Mouse (Mus musculus): ENCODE results near the gene Mrtfa. TPM values are rescaled to one million over a fixed set of nuclear protein-coding genes. Genes with fewer than 3 reads are reported as not detected.

The Mrtfa gene
- total RNA-seq, 1 experiment from 2014 or later, result 15.8 TPM

- ATAC-seq (replicated peaks in 1 of 2; ENCODE audit: insufficient read depth in 1 of 2, low FRiP score in 2 of 2, low TSS enrichment in 1 of 2, low read depth in 1 of 2, poor library complexity in 2 of 2, severe bottlenecking in 2 of 2), result no peak
Observed at GRCm38 (mm10) chr15:81034119-81034518, 156.4 kb downstream of the Mrtfa start.

GRCm38 (mm10) chr15:81032941-81033629, 157.5 kb downstream of the Mrtfa start:
- ATAC-seq (replicated peaks in 1 of 2; ENCODE audit: insufficient read depth in 1 of 2, low FRiP score in 2 of 2, low TSS enrichment in 1 of 2, low read depth in 1 of 2, poor library complexity in 2 of 2, severe bottlenecking in 2 of 2), result peak; percentile 20 to 60; a peak in 3 of 4 replicates

GRCm38 (mm10) chr15:81031611-81032010, 158.9 kb downstream of the Mrtfa start:
- no peak for ATAC-seq (replicated peaks in 1 of 2; ENCODE audit: insufficient read depth in 1 of 2, low FRiP score in 2 of 2, low TSS enrichment in 1 of 2, low read depth in 1 of 2, poor library complexity in 2 of 2, severe bottlenecking in 2 of 2)

GRCm38 (mm10) chr15:81030891-81031425, 159.6 kb downstream of the Mrtfa start:
- no peak for ATAC-seq (replicated peaks in 1 of 2; ENCODE audit: insufficient read depth in 1 of 2, low FRiP score in 2 of 2, low TSS enrichment in 1 of 2, low read depth in 1 of 2, poor library complexity in 2 of 2, severe bottlenecking in 2 of 2)

- ATAC-seq (replicated peaks in 1 of 2; ENCODE audit: insufficient read depth in 1 of 2, low FRiP score in 2 of 2, low TSS enrichment in 1 of 2, low read depth in 1 of 2, poor library complexity in 2 of 2, severe bottlenecking in 2 of 2), result peak; percentile 74 to 88
Observed at GRCm38 (mm10) chr15:81027378-81028173, 163.0 kb downstream of the Mrtfa start.

GRCm38 (mm10) chr15:81026901-81027300, 163.7 kb downstream of the Mrtfa start:
- no peak for ATAC-seq (replicated peaks in 1 of 2; ENCODE audit: insufficient read depth in 1 of 2, low FRiP score in 2 of 2, low TSS enrichment in 1 of 2, low read depth in 1 of 2, poor library complexity in 2 of 2, severe bottlenecking in 2 of 2)

GRCm38 (mm10) chr15:81023842-81024241, 166.7 kb downstream of the Mrtfa start:
- no peak for ATAC-seq (replicated peaks in 1 of 2; ENCODE audit: insufficient read depth in 1 of 2, low FRiP score in 2 of 2, low TSS enrichment in 1 of 2, low read depth in 1 of 2, poor library complexity in 2 of 2, severe bottlenecking in 2 of 2)

GRCm38 (mm10) chr15:81022437-81022836, 168.1 kb downstream of the Mrtfa start:
- no peak for ATAC-seq (replicated peaks in 1 of 2; ENCODE audit: insufficient read depth in 1 of 2, low FRiP score in 2 of 2, low TSS enrichment in 1 of 2, low read depth in 1 of 2, poor library complexity in 2 of 2, severe bottlenecking in 2 of 2)

GRCm38 (mm10) chr15:81021377-81021776, 169.2 kb downstream of the Mrtfa start:
- ATAC-seq (replicated peaks in 1 of 2; ENCODE audit: insufficient read depth in 1 of 2, low FRiP score in 2 of 2, low TSS enrichment in 1 of 2, low read depth in 1 of 2, poor library complexity in 2 of 2, severe bottlenecking in 2 of 2), result peak; percentile 93 to 95

- no peak for ATAC-seq (replicated peaks in 1 of 2; ENCODE audit: insufficient read depth in 1 of 2, low FRiP score in 2 of 2, low TSS enrichment in 1 of 2, low read depth in 1 of 2, poor library complexity in 2 of 2, severe bottlenecking in 2 of 2)
Observed at GRCm38 (mm10) chr15:81017308-81017707, 173.2 kb downstream of the Mrtfa start.

GRCm38 (mm10) chr15:81016488-81016887, 174.1 kb downstream of the Mrtfa start:
- ATAC-seq (replicated peaks in 1 of 2; ENCODE audit: insufficient read depth in 1 of 2, low FRiP score in 2 of 2, low TSS enrichment in 1 of 2, low read depth in 1 of 2, poor library complexity in 2 of 2, severe bottlenecking in 2 of 2), result no peak

GRCm38 (mm10) chr15:81015068-81015744, 175.4 kb downstream of the Mrtfa start:
- ATAC-seq (replicated peaks in 1 of 2; ENCODE audit: insufficient read depth in 1 of 2, low FRiP score in 2 of 2, low TSS enrichment in 1 of 2, low read depth in 1 of 2, poor library complexity in 2 of 2, severe bottlenecking in 2 of 2), result no peak

GRCm38 (mm10) chr15:81013186-81013585, 177.4 kb downstream of the Mrtfa start:
- ATAC-seq (replicated peaks in 1 of 2; ENCODE audit: insufficient read depth in 1 of 2, low FRiP score in 2 of 2, low TSS enrichment in 1 of 2, low read depth in 1 of 2, poor library complexity in 2 of 2, severe bottlenecking in 2 of 2), result no peak

GRCm38 (mm10) chr15:81012359-81012758, 178.2 kb downstream of the Mrtfa start:
- ATAC-seq (replicated peaks in 1 of 2; ENCODE audit: insufficient read depth in 1 of 2, low FRiP score in 2 of 2, low TSS enrichment in 1 of 2, low read depth in 1 of 2, poor library complexity in 2 of 2, severe bottlenecking in 2 of 2), result no peak

- no peak for ATAC-seq (replicated peaks in 1 of 2; ENCODE audit: insufficient read depth in 1 of 2, low FRiP score in 2 of 2, low TSS enrichment in 1 of 2, low read depth in 1 of 2, poor library complexity in 2 of 2, severe bottlenecking in 2 of 2)
Observed at GRCm38 (mm10) chr15:81011523-81011922, 179.0 kb downstream of the Mrtfa start.

- ATAC-seq (replicated peaks in 1 of 2; ENCODE audit: insufficient read depth in 1 of 2, low FRiP score in 2 of 2, low TSS enrichment in 1 of 2, low read depth in 1 of 2, poor library complexity in 2 of 2, severe bottlenecking in 2 of 2), result no peak
Observed at GRCm38 (mm10) chr15:81010114-81010513, 180.4 kb downstream of the Mrtfa start.

- peak; percentile 33 to 65; a peak in 3 of 4 replicates for ATAC-seq (replicated peaks in 1 of 2; ENCODE audit: insufficient read depth in 1 of 2, low FRiP score in 2 of 2, low TSS enrichment in 1 of 2, low read depth in 1 of 2, poor library complexity in 2 of 2, severe bottlenecking in 2 of 2)
Observed at GRCm38 (mm10) chr15:81008689-81009123, 181.9 kb downstream of the Mrtfa start.

- ATAC-seq (replicated peaks in 1 of 2; ENCODE audit: insufficient read depth in 1 of 2, low FRiP score in 2 of 2, low TSS enrichment in 1 of 2, low read depth in 1 of 2, poor library complexity in 2 of 2, severe bottlenecking in 2 of 2), result no peak
Observed at GRCm38 (mm10) chr15:81007905-81008304, 182.7 kb downstream of the Mrtfa start.
